Mouse (Mus musculus): ENCODE measurements around the gene Ffar1.

The Ffar1 gene

GRCm38 (mm10) chr7:30861464-30861863 lies at the start of gene Ffar1:
Gene Ffar1 (minus strand): TSS chr7:30861564.
- DNase-seq (ENCODE audit: extremely low read depth, insufficient read length, low spot score): no peak

DNA sequence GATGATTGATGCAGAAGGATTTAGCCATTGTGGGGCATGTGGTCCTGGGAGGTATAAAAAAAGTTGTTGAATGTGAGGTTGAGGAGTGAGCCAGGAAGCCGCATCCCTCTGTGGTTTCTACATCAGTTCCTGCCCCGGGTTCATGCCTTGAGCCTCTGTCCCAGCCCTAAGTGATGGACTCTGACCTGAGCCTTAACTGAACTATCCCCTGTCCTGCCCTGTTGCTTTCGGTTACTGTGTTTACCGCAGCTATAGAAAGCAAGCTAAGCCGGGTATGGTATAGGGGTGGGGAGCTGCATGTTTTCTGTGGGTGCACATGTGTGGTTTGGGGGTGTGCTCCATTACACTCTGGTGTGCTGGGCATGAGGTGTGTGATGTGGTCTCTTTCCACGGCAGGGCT lies 48.4 kb upstream of the Ffar1 start:
- DNase-seq (ENCODE audit: extremely low read depth, insufficient read length, low spot score): no peak

DNA sequence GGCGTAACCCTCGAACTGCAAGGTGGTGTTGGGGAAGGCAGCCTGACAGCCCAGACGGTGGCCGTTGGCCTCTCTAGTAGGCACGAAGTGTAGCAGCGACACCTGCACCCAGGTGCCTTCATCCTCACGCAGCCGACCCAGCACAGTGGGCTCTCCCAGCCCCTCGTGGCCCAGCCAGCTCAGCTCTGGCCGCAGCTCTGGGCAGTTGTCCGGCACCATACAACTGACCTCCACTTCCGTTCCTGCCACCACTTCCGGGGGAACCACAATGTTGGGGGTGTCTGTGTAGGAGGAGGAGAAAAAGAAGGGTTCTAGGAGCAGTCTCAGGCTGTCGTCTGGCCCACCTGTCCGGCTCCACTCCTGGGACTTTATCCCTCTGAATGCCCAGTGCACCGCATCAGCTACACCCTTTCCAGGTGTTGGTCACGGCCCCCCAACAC lies 47.6 kb upstream of the Ffar1 start:
- no peak for DNase-seq (ENCODE audit: extremely low read depth, insufficient read length, low spot score)

GRCm38 (mm10) chr7:30908277-30908991 lies 47.1 kb upstream of the Ffar1 start:
- no peak for DNase-seq (ENCODE audit: extremely low read depth, insufficient read length, low spot score)

- DNase-seq (ENCODE audit: extremely low read depth, insufficient read length, low spot score): no peak
These were observed 42.7 kb upstream of the Ffar1 start for GRCm38 (mm10) chr7:30904042-30904441.

DNA sequence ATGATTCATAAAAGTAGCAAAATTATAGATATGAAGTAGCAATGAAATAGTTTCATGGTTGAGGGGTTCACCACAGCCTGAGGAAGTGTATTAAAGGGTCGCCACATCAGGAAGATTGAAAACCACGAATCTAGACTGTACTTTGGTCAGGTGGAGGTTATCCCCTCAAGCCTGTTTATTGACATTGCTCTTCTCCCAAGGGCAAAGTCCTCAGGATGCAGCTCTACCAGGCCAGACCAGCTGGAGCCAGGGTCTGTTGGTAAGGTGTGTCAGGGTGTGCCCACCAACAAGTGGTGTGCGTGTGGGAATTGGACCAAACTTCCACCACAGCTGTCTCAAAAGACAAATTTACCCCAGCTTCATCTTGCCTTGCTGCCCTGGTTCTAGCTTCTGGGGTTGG lies 33.9 kb upstream of the Ffar1 start:
- DNase-seq (ENCODE audit: extremely low read depth, insufficient read length, low spot score): no peak

DNA sequence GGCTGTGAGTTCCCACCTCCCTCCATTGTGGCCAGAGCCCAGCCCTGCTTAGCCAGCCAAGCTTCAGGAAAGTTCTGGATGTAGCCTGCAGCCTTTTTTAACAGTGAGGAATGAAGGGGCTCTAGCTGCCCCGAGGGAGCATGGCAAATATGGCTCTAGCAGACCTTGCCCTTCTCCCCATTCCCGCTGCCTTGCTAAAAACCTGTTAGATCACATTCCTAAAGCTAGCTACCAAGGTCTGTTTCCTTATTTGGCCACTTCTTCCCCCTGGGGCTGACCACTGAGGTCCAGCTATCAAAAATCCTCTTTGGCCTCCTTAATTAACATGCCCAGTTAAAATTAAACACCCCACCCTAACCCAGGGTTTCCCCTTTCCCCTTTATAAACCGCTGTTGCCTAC lies 31.2 kb upstream of the Ffar1 start:
- DNase-seq (ENCODE audit: extremely low read depth, insufficient read length, low spot score): no peak

DNA sequence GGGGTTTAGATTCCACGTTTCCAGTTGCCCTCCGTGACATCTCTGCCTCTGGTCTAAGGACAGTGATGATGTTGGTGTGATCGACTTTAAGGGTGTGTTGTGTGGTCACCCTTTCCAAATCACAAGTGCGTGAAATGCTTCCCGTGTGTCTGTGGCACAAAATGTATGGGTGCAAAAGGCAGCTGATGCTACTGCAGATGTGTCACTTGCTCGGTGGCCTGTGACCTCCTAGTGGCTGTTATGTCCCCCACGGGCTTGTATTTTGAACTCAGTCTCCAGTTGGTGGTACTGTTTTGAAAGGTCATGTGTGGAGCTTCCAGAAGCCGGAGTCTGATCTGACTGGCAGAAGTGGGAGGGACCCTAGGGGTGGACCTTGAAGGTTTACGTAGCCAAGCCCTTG lies 30.4 kb upstream of the Ffar1 start:
- DNase-seq (ENCODE audit: extremely low read depth, insufficient read length, low spot score): no peak

GRCm38 (mm10) chr7:30890681-30891080 lies 29.3 kb upstream of the Ffar1 start:
- DNase-seq (ENCODE audit: extremely low read depth, insufficient read length, low spot score): no peak

DNA sequence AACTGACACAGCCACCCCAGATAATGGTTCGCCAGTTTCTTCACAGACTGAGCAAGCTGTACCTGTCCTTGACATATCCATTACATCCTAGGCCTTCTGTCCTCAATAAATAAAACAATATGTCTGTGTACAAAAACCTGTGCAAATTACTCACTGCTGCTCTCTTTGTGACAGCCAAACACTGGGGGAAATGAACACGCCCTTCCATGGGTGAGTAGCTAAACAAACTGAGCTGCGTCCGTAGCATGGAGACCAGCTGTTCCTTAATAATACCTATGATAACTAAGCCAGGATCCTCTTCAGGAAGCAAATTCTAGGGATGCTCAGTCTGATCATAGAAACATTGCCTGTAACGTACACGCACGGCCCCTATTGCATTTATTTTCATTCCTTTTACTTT lies 27.4 kb upstream of the Ffar1 start:
- no peak for DNase-seq (ENCODE audit: extremely low read depth, insufficient read length, low spot score)

DNA sequence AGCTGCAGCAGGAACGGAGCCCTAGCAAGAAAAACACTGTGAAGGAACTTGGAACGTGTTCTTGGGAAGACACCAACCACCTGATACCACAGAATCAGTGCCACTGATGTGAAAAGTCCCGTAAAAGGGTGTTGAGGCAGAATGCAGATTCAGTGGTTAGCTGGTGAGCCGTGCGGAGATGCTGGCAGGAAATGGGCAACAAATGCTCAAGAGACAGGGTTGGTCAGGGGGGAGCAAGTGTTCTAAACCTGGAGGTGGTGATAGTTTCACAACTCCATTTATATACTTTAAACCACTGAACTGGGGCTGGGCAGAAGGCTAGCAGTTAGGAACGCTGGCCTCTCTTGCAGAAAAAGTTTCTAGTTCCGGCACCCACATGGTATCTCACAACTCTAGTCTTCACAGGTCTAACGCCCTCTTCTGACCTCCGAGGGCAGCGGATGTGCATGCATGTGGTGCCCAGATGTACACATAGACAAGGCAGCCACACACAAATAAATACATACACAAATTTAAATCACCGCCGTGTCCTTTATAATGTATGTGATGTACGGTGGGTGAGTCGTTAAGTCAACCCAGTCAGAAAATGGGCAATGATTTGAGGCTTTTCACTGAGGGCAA lies 26.3 kb upstream of the Ffar1 start:
- no peak for DNase-seq (ENCODE audit: extremely low read depth, insufficient read length, low spot score)

DNA sequence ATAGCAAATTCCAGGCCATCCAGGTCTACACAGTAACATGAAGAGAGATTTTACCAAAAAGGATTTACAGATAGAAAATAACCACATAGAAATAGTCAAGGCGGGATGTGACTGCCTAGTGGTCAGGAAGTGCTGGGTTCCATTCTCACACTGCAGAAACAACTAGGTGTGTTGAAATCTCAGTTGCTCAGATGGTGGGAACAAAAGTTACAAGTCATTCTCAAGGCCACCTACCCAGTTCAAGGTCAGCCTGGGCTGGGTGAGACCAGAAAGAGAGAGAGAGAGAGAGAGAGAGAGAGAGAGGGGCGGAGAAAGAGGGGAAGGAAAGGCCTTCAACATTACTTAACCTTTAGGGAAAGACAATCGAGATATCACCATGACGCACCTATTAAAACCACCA lies 25.5 kb upstream of the Ffar1 start:
- no peak for DNase-seq (ENCODE audit: extremely low read depth, insufficient read length, low spot score)

GRCm38 (mm10) chr7:30884047-30884446 lies 22.7 kb upstream of the Ffar1 start:
- DNase-seq (ENCODE audit: extremely low read depth, insufficient read length, low spot score): no peak

- DNase-seq (ENCODE audit: extremely low read depth, insufficient read length, low spot score): no peak
These were observed 20.0 kb upstream of the Ffar1 start for GRCm38 (mm10) chr7:30881367-30881766.

GRCm38 (mm10) chr7:30880176-30880575 lies 18.8 kb upstream of the Ffar1 start, which contains the start of gene Cd22:
Gene Cd22 (minus strand): TSS chr7:30880342.
- no peak for DNase-seq (ENCODE audit: extremely low read depth, insufficient read length, low spot score)

DNA sequence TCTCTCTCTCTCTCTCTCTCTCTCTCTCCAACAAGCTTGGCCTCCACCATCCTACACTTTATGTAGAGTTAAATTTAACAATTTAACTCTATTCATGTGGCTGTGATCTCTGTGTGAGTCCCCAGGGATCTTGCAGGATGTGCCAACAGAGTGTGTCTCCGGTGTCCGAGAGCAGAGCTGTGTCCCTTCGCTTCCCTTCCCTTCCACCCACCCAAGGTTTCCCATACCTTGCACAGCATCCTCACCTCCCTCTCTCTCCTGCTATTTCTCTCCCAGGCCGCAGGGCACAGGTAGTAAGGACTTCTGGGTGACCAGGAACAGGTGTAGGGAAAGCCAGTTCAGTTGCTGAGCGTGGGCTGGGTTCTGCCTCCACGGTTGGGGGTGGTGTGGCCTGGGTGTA lies 17.6 kb upstream of the Ffar1 start:
- DNase-seq (ENCODE audit: extremely low read depth, insufficient read length, low spot score): no peak

GRCm38 (mm10) chr7:30873083-30873482 lies 11.7 kb upstream of the Ffar1 start:
- DNase-seq (ENCODE audit: extremely low read depth, insufficient read length, low spot score): no peak

DNA sequence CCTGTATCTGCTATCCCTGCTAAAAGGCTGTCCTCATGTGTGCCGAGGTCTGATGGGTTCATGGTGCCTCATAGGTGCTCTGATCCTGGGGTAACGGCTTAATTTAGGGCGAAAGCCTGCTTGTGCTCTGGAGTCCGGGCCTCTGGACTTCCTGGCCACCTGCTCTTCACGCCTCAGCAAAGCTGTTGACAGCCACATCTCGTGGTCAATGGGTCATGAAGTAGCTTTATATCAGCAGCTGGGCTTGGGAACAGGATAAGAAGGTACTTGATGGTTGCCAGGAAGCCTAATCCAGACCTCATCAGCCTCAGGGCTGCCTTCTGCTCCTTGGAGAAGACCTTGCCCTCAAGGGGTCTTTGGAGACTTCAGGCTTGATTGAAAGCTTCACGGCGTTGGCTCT lies 2.0 kb upstream of the Ffar1 start:
- DNase-seq (ENCODE audit: extremely low read depth, insufficient read length, low spot score): no peak

GRCm38 (mm10) chr7:30859635-30860402 lies 1.5 kb downstream of the Ffar1 start:
- no peak for DNase-seq (ENCODE audit: extremely low read depth, insufficient read length, low spot score)

- DNase-seq (ENCODE audit: extremely low read depth, insufficient read length, low spot score): no peak
These were observed 2.1 kb downstream of the Ffar1 start for GRCm38 (mm10) chr7:30859290-30859634.

DNA sequence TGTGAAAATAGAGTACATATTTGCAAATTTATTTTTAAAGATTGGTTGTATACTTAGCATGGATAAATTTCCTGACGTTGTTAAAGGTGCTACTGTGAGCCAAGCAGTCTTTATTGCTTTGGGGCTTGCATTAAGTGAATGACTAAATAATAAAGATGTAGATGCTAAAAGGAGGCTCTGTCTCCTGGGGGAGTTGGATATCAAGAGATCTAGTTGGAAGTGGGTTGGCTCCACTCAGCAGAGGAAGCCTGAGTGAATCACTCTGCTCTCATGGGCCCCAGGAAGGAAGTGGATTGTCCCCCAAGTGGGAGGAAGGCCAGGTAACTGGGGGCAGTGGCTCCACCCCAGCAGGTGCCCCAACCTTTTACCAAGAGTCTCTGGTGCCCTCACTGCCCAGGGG lies 3.6 kb downstream of the Ffar1 start:
- DNase-seq (ENCODE audit: extremely low read depth, insufficient read length, low spot score): no peak

GRCm38 (mm10) chr7:30856078-30856477 lies 5.3 kb downstream of the Ffar1 start, which contains the start of gene Ffar3:
Gene Ffar3 (minus strand): TSS chr7:30856178.
- no peak for DNase-seq (ENCODE audit: extremely low read depth, insufficient read length, low spot score)

All from 3134 (cell line).